Mouse (Mus musculus) cerebellum, adult (tissue): ENCODE measurements around the gene Tcf25.

Experiments
- ATAC-seq: cut with Nextera tagmentation; 2 replicates; pipeline ENCODE4 v1.9.2; 2017; ENCODE audit warnings: mild to moderate bottlenecking, moderate library complexity, mixed read lengths; ENCODE audit not compliant: insufficient number of reproducible peaks, low FRiP score, low TSS enrichment

The Tcf25 gene

DNA sequence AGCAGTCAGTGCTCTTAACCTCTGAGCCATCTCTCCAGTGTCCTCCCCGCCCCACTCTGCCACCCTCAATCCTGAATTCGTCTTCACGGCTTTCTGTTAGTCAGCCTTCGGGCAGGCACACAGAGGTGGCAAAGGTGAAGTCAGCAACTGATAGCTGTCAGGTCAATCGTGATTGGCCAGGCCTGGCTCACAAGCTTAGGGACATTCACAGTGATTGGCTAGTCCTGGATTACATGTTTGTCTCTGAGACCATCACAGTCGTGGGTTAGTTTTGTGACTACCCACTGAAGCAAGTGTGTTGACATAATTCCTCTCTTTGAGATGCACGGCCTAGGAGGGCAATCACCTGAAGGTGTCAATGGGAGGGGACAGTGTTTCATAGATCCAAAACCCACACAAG is 79.7 kb downstream of the Tcf25 start:
- no peak for ATAC-seq
